Mouse (Mus musculus) embryonic facial prominence, embryonic 13.5 days (tissue): Measurements from ENCODE around the gene St3gal2. TPM values are rescaled to one million over a fixed set of nuclear protein-coding genes. Genes with fewer than 3 reads are reported as not detected.

ENCODE experiments used
- ATAC-seq: fragments of 200-750 bp; cut with Nextera tagmentation; 2 replicates; pipeline ENCODE4 v1.8.0; 2017; ENCODE audit warnings: low read depth; ENCODE audit not compliant: insufficient number of reproducible peaks, insufficient read depth, low FRiP score, low TSS enrichment
- H3K27ac ChIP-seq: fragments of 300-500 bp; sonication (generic); 2 replicates; pipeline ENCODE4 v1.5.1; 2015; ENCODE audit warnings: moderate library complexity, mild to moderate bottlenecking, inconsistent platforms
- H3K27me3 ChIP-seq: fragments of 300-500 bp; sonication (generic); 2 replicates; pipeline ENCODE4 v1.6.1; 2015; ENCODE audit warnings: mild to moderate bottlenecking, inconsistent platforms
- H3K36me3 ChIP-seq: fragments of 300-500 bp; sonication (generic); 2 replicates; pipeline ENCODE4 v1.6.1; 2015; ENCODE audit warnings: mild to moderate bottlenecking, inconsistent platforms
- H3K4me1 ChIP-seq: fragments of 300-500 bp; sonication (generic); 2 replicates; pipeline ENCODE4 v1.6.1; 2015; ENCODE audit warnings: inconsistent platforms
- H3K4me2 ChIP-seq: fragments of 300-500 bp; sonication (generic); 2 replicates; pipeline ENCODE4 v1.6.1; 2015; ENCODE audit warnings: moderate library complexity, mild to moderate bottlenecking, inconsistent platforms
- H3K4me3 ChIP-seq: fragments of 300-500 bp; sonication (generic); 2 replicates; pipeline ENCODE4 v1.5.1; 2015; ENCODE audit warnings: mild to moderate bottlenecking, inconsistent platforms
- H3K9ac ChIP-seq: fragments of 300-500 bp; sonication (generic); 2 replicates; pipeline ENCODE4 v1.6.1; 2015; ENCODE audit warnings: mild to moderate bottlenecking, inconsistent platforms
- H3K9me3 ChIP-seq: fragments of 300-500 bp; sonication (generic); 2 replicates; pipeline ENCODE4 v1.6.1; 2016; ENCODE audit warnings: inconsistent platforms
- WGBS: fragments of 180-500 bp; shearing (Covaris S2); methylation state at CpG from one replicate; pipeline ENCODE4 v1.1.7; 2015; ENCODE audit warnings: mixed read lengths; 5-methylcytosine and 5-hydroxymethylcytosine counted together
- polyA plus RNA-seq: library from polyadenylated mRNA; unstranded; fragments of >200 nt; fragmentation: Nextera tagmentation; extraction: Ambion mirVana; gene quantifications from 2 replicates; pipeline ENCODE4 v1.2.1, GENCODE M21; 2015

Gene St3gal2
- polyA plus RNA-seq, result 29.4 and 35.7 TPM in 2 replicates

- Histone ChIP-seq H3K4me2 (peak within 1 kb of the TSS; percentile 95), H3K4me1 (peaks cover 27% of the 10 kb centered on the region), H3K27me3 (no peaks in the 10 kb centered on the region), H3K36me3 (peaks cover 4% of the 10 kb centered on the region; the same call in 1 of the 2 replicates), H3K9me3 (no peaks in the 10 kb centered on the region), H3K4me3 (peak within 1 kb of the TSS; percentile 85), H3K27ac (peak within 1 kb of the TSS; percentile 89), H3K9ac (peak within 1 kb of the TSS; percentile 94)
- peak; percentile 98 for ATAC-seq
- WGBS, result 2% methylated on average over 15 of the region's 36 CpGs
These were observed at the start of gene St3gal2 for GRCm38 (mm10) chr8:110919341-110920031. TSS of gene St3gal2 (plus strand) at chr8:110919922.

GRCm38 (mm10) chr8:110870501-110870900 is 49.2 kb upstream of the St3gal2 start:
- H3K27me3 ChIP-seq, result no peaks in the 10 kb centered on the region
- H3K4me3 ChIP-seq, result no peak overlapping the region
- H3K27ac ChIP-seq, result no peak overlapping the region
- WGBS, result 97% methylated on average over 2 of the region's 2 CpGs
- no peak overlapping the region for H3K9ac ChIP-seq
- no peak for ATAC-seq
- H3K36me3 ChIP-seq, result peaks cover 95% of the 10 kb centered on the region
- H3K4me2 ChIP-seq, result no peak overlapping the region
- no peaks in the 10 kb centered on the region for H3K9me3 ChIP-seq
- H3K4me1 ChIP-seq, result no peaks in the 10 kb centered on the region

DNA sequence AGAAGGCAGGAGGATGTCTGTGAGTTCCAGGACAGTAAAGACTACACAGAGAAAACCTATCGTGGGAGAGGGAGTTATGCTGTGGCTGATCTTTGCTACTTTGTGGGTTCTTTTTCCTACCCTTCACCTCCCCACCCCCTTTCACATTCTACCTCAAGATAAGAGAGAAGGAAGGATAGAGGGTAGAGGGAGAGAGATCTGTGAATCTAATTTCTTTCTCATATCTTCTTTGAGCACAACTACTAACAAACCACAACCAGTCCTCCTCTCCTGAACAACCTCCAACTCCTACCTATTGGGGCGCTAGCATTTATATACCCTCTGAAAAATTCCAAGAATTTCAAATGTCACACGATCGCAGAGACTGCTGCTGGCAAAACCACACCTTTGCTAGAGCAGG is 41.9 kb upstream of the St3gal2 start:
- Histone ChIP-seq H3K36me3 (peaks cover 96% of the 10 kb centered on the region), H3K27me3 (no peaks in the 10 kb centered on the region), H3K4me2 (no peak overlapping the region), H3K9me3 (no peaks in the 10 kb centered on the region), H3K27ac (no peak overlapping the region), H3K4me3 (no peak overlapping the region), H3K9ac (no peak overlapping the region), H3K4me1 (no peaks in the 10 kb centered on the region)
- ATAC-seq, result no peak
- 84% methylated on average over 4 of the region's 4 CpGs for WGBS

DNA sequence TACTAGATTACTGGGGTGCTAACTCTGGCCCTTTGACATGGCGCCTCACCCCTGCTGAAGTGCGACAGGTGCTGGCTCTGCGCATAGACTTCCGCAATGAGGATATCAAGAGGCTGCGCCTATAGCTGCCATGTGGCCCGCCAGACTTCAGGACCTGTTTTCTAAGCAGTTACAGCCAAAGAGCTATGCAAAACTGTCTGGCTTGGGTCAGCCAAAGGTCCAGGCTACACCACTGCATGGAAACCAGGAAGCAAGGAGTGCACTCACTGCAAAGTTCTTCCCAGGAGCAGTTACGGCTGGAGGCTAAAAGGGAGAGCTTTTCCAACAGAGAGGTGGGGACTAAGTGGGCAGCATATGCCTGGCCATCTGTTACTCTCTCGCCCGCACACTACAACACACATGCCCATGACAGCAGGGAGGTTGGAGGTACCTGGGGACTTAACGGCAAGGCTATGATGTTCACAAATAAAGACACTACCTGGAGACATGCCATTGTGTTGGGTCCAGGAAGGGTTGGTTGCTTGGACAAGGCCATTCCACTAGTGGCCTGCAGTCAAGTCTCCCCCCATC is 37.9 kb upstream of the St3gal2 start:
- Histone ChIP-seq H3K27ac (no peak overlapping the region), H3K4me2 (no peak overlapping the region), H3K4me3 (no peak overlapping the region), H3K4me1 (no peaks in the 10 kb centered on the region), H3K9ac (no peak overlapping the region), H3K36me3 (peaks cover 97% of the 10 kb centered on the region), H3K9me3 (no peaks in the 10 kb centered on the region), H3K27me3 (no peaks in the 10 kb centered on the region)
- WGBS, result 94% methylated on average over 10 of the region's 10 CpGs
- ATAC-seq, result no peak

- Histone ChIP-seq H3K9ac (no peak overlapping the region), H3K27ac (no peak overlapping the region), H3K4me2 (no peak overlapping the region), H3K4me1 (no peaks in the 10 kb centered on the region), H3K27me3 (no peaks in the 10 kb centered on the region), H3K9me3 (no peaks in the 10 kb centered on the region), H3K4me3 (no peak overlapping the region), H3K36me3 (peaks cover 99% of the 10 kb centered on the region)
- 92% methylated on average over 18 of the region's 18 CpGs for WGBS
- ATAC-seq, result no peak
These were observed 35.9 kb upstream of the St3gal2 start for GRCm38 (mm10) chr8:110883824-110884223.

GRCm38 (mm10) chr8:110886634-110887033 is 33.1 kb upstream of the St3gal2 start:
- no peak overlapping the region for H3K4me3 ChIP-seq
- 83% methylated on average over 3 of the region's 3 CpGs for WGBS
- no peak overlapping the region for H3K27ac ChIP-seq
- H3K9me3 ChIP-seq, result no peaks in the 10 kb centered on the region
- H3K27me3 ChIP-seq, result no peaks in the 10 kb centered on the region
- peaks cover 96% of the 10 kb centered on the region for H3K36me3 ChIP-seq
- 0 out of 2 replicates have a peak overlapping the region, but pooled peaks have one; percentile 32 for H3K9ac ChIP-seq
- H3K4me2 ChIP-seq, result no peak overlapping the region
- no peak for ATAC-seq
- H3K4me1 ChIP-seq, result no peaks in the 10 kb centered on the region

DNA sequence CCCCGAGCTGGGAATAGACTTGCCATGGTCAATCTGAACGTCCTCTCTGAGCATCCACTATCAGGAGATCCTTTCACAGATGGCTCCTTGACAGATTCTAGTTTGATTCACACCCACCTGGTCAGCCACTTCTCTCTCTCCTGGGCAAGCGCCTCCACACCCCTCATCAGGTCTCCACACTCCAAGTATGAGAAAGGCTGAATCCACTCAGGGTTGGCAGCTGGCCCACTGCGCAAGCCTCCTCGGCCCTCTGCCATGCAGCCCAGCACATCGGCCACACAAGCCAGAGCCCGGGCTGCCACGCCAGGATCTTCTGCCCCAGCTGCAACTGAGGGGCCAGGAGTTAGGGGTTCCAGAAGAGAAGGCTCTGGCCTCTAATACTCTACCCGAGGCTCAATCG is 32.2 kb upstream of the St3gal2 start:
- no peak for ATAC-seq
- Histone ChIP-seq H3K9me3 (no peaks in the 10 kb centered on the region), H3K27ac (no peak overlapping the region), H3K4me1 (no peaks in the 10 kb centered on the region), H3K4me2 (no peak overlapping the region), H3K36me3 (peaks cover 95% of the 10 kb centered on the region), H3K9ac (no peak overlapping the region), H3K27me3 (no peaks in the 10 kb centered on the region), H3K4me3 (no peak overlapping the region)
- WGBS, result 89% methylated on average over 10 of the region's 10 CpGs

DNA sequence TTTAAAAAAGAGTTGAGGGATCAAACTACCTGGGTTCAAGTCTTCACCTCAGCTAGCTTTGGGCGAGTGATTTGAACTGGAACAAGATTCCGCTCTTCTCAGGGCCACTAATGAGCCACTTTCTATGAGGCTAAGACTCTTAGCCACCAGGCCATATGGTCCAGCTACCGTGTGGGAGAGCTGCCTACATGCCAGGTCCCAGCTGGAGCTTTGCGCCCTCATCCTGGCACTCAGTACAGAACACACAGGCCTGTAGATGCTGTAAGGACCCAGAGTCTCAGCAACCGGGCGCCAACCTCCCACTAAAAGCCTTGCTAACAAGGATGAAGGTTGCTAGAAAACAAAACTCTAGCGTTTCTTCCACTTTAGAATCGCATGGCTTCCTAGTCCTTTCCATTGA is 31.3 kb upstream of the St3gal2 start:
- Histone ChIP-seq H3K4me1 (no peaks in the 10 kb centered on the region), H3K9ac (no peak overlapping the region), H3K27me3 (no peaks in the 10 kb centered on the region), H3K36me3 (peaks cover 95% of the 10 kb centered on the region), H3K4me3 (no peak overlapping the region), H3K27ac (no peak overlapping the region), H3K4me2 (no peak overlapping the region), H3K9me3 (no peaks in the 10 kb centered on the region)
- ATAC-seq, result no peak
- 94% methylated on average over 8 of the region's 8 CpGs for WGBS

- Histone ChIP-seq H3K36me3 (peaks cover 94% of the 10 kb centered on the region), H3K9ac (no peak overlapping the region), H3K4me3 (no peak overlapping the region), H3K27ac (no peak overlapping the region), H3K4me1 (no peaks in the 10 kb centered on the region), H3K27me3 (no peaks in the 10 kb centered on the region), H3K4me2 (no peak overlapping the region), H3K9me3 (no peaks in the 10 kb centered on the region)
- ATAC-seq, result no peak
- 92% methylated on average over 16 of the region's 16 CpGs for WGBS
These were observed 30.9 kb upstream of the St3gal2 start for GRCm38 (mm10) chr8:110888860-110889259.

DNA sequence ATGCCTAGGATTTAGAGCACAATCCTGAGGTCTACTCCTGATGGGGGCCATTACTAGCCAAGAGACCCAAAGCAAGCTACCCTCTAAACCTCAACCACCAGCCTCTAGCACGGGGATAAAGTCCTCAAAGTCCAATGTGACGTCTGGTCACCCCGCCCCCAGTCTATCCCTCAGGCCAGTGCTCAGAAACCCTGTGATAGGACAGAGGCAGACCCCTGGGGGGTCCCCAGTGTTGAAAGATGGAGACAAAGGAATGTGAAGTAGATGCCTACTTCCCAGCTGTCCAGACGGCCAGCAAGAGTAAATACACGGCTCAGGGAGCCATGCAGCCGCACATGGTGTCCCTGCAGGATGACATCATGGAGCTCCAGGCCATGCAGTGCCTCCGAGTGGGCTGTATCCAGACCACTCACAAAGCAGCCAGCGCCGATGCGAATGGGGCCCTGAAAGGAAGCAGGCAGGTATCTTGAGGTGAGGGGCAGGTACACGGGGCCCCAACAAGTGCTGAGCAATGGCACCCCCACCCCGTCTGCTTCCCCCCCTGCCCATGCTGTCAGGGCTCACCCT is 29.7 kb upstream of the St3gal2 start:
- Histone ChIP-seq H3K36me3 (peaks cover 91% of the 10 kb centered on the region), H3K4me2 (no peak overlapping the region), H3K4me3 (no peak overlapping the region), H3K9ac (no peak overlapping the region), H3K27me3 (no peaks in the 10 kb centered on the region), H3K4me1 (no peaks in the 10 kb centered on the region), H3K27ac (peak overlapping the region; percentile 33; the same call in 1 of the 2 replicates), H3K9me3 (no peaks in the 10 kb centered on the region)
- no peak for ATAC-seq
- WGBS, result 75% methylated on average over 12 of the region's 12 CpGs

DNA sequence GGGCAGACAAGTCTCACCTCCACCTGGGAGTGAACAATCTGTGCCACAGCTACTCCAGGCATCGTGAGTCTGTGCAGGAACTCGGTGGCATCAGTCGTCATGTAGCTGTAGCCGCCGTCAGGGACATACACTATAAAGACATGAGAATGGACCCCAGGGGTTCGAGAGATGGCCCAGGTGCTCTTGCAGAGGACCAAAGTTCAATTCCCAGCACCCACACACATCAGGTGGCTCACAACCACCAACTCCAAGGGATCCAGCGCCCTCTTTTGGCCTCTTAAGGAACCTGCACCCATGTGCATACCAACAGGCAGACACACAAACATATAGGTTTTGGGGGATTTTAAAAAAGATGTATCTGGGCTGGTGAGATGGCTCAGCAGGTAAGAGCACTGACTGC is 27.7 kb upstream of the St3gal2 start:
- WGBS, result 91% methylated on average over 7 of the region's 7 CpGs

GRCm38 (mm10) chr8:110892913-110893312 is 26.8 kb upstream of the St3gal2 start:
- Histone ChIP-seq H3K4me1 (no peaks in the 10 kb centered on the region), H3K4me3 (no peak overlapping the region), H3K27ac (no peak overlapping the region), H3K36me3 (peaks cover 71% of the 10 kb centered on the region), H3K9me3 (no peaks in the 10 kb centered on the region), H3K4me2 (no peak overlapping the region), H3K9ac (no peak overlapping the region), H3K27me3 (no peaks in the 10 kb centered on the region)
- ATAC-seq, result no peak
- WGBS, result 89% methylated on average over 2 of the region's 2 CpGs

More for the DNA sequence above, 27.7 kb upstream of the St3gal2 start:
- H3K4me1 ChIP-seq, result no peaks in the 10 kb centered on the region
- no peaks in the 10 kb centered on the region for H3K27me3 ChIP-seq
- H3K36me3 ChIP-seq, result peaks cover 71% of the 10 kb centered on the region
- no peak for ATAC-seq
- no peaks in the 10 kb centered on the region for H3K9me3 ChIP-seq
- H3K27ac ChIP-seq, result no peak overlapping the region
- no peak overlapping the region for H3K9ac ChIP-seq
- no peak overlapping the region for H3K4me3 ChIP-seq
- H3K4me2 ChIP-seq, result no peak overlapping the region
